Mouse (Mus musculus) urinary bladder, postnatal 36 days (tissue): ENCODE data around the gene Fbxl5.

Experiments used
- DNase-seq, 2 experiments: peaks; one replicate each; pipeline ENCODE4 v3.0.0; 2022; ENCODE audit warnings: low spot score in 2 of 2, mixed read lengths in 1 of 2

Gene Fbxl5

GRCm38 (mm10) chr5:43836590-43836989, 15.2 kb upstream of the Fbxl5 start:
- no peak for DNase-seq

GRCm38 (mm10) chr5:43827366-43827765, 5.9 kb upstream of the Fbxl5 start:
- DNase-seq, result no peak

GRCm38 (mm10) chr5:43826883-43827282, 5.4 kb upstream of the Fbxl5 start:
- DNase-seq, result no peak

GRCm38 (mm10) chr5:43824580-43824979, 3.1 kb upstream of the Fbxl5 start:
- DNase-seq, result no peak

- DNase-seq, result no peak
Measured at GRCm38 (mm10) chr5:43822824-43823223, 1.4 kb upstream of the Fbxl5 start.

- DNase-seq, result no peak
Measured at GRCm38 (mm10) chr5:43822199-43822598, 761 bp upstream of the Fbxl5 start.

- peak in 1 of 2 experiments; percentile 7 for DNase-seq
Measured at GRCm38 (mm10) chr5:43820785-43821184, 653 bp downstream of the Fbxl5 start.

GRCm38 (mm10) chr5:43818695-43819094, 2.7 kb downstream of the Fbxl5 start, which contains the start of gene Bst1:
Gene Bst1 (plus strand): TSS chr5:43818885.
- DNase-seq, result peak in 1 of 2 experiments; percentile 7

GRCm38 (mm10) chr5:43815769-43816168, 5.7 kb downstream of the Fbxl5 start:
- DNase-seq, result no peak

DNA sequence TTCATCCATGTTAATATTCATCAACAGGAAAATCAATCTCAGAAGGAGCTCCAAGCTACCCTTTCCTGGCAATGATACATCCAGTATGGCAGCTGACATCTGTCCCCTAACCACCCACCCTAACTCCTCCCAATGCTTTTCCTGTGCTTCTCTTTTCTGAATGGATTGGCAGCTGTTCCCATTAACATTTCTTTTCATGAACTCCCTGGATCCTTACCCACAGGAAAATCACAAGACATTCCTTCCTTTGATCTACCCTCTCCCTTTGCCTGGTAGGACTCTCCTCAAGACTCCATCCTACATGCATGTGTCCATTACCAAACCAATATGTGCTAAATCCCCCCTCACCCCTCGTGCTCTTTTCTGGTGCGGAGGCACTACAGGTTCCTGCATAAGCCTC, 6.9 kb downstream of the Fbxl5 start:
- no peak for DNase-seq

DNA sequence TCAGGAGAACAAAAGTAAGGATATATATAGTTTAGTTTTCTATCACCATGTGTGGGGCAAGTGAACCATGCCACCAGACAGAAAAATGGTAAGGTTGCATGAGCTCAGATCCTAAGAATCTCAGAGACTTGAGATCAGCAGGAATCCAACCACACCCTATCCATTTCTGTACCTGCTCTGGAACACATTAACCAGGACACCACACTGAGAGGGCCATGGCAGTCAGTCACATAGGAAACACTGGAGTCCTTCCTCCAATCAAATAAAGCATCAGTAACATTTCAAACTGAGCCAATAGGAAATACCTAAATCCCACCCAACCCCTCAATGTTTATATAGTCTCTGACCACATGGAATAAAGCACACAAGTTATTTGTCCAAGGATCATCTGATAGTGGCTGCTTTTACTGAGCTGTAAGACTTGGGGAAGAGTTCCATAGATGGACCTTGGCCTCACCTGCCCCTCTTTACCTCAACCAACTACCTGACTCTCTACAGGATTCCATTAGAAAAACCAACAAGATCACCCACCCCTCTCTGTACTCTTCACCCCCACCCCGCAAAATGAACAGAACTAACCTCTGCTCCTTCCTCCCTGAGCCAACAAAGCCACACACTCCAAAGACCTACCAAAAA, 10.9 kb downstream of the Fbxl5 start:
- DNase-seq, result no peak

- DNase-seq, result peak; percentile 70 to 81
Measured at GRCm38 (mm10) chr5:43807744-43808696, 13.4 kb downstream of the Fbxl5 start.

DNA sequence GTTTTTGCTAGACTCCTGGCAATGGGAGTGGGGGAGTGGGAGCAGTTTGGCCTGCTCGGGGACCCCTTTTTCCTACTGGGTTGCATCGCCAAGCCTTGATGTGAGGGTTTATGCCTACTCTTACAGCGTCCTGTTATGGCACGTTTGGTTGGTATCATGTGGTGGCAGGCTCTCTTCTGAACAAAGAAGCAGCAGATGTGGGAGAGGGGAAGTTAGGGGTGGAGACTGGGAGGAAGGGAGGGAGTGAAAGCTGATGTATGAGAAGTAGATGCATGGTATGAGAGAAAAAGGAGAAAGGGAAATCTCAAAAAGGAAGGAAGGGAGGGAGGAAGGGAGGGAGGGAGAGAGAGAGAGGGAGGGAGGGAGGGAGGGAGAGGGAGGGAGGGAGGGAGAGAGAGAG, 14.5 kb downstream of the Fbxl5 start:
- DNase-seq, result no peak

- no peak for DNase-seq
Measured at GRCm38 (mm10) chr5:43806340-43806739, 15.1 kb downstream of the Fbxl5 start.

DNA sequence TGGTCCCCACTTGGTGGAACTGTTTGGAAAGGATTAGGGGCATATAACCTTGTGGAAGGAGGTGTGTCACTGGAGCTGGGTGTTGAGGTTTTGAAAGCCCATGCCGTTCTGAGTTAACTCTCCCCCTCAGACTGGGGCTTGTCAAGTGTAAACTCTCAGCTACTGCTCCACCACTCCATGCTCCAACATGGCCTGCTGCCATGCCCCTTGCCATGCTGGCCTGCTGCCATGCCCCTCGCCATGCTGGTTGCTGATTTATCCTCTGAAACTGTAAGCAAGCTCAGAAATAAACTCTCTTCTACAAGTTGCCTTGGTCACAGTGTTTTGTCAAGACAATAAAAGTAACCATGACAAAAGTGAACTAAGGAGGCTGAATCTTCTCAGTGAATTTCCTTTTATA, 16.0 kb downstream of the Fbxl5 start:
- DNase-seq, result no peak

DNA sequence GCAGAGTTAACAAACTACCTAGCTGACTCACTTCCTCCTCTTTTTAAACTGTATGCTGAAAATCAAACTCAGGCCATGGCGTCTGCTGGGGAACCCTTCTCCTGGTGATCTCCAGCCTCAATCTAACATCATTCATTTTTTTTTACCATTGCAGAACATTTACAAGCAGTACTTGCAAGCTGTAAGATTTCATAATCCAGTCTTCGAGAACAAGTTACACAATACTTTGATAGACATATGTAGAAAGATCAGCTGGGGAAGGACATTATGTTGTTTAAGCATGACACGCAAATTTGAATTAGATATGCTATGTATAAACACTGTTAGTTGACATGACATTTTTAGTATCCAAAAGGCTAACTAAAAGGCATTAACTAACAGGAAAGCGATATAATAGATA, 19.6 kb downstream of the Fbxl5 start:
- DNase-seq, result no peak

DNA sequence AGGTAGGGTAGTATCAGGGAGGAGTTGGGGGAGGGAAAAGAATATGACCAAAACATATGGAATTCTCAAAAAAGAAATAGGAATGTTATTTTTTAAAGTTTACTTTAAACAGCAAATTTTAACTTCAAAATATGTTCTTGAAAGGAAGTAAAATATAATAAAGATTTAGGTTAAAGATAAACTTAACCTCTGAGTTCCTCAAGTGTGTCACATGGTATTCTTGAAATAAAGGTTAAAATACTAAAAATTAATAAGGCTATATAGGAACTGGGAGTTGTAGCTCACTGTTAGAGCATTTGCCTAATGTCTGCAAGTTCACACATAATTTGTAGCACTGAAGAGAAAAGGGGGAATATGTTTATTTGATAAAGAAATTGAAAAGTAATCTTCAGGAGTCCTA, 20.2 kb downstream of the Fbxl5 start:
- DNase-seq, result no peak

DNA sequence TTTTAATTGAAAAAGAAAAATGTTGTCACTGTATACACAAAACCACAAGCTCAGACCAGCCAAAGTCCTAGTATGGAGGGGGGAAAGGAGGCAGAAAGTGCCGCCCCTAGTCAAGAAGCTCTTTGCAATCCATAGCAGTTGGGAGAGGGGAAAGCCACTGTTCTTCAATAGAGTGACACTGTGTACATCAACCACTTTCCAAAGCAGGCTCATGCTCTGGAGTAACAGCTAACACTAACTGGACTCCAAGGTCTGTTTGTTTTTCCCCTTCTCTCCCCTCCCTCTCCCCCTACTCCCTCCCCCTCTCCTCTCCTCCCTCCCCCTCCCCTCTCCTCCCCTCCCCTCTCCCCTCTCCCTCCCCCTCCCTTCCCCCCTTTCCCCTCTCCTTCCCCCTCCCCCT, 20.7 kb downstream of the Fbxl5 start:
- no peak for DNase-seq

- no peak for DNase-seq
Measured at GRCm38 (mm10) chr5:43799530-43799929, 21.9 kb downstream of the Fbxl5 start.

- no peak for DNase-seq
Measured at GRCm38 (mm10) chr5:43792354-43792753, 29.1 kb downstream of the Fbxl5 start.

GRCm38 (mm10) chr5:43787976-43788752, 33.3 kb downstream of the Fbxl5 start:
- peak in 1 of 2 experiments; percentile 8 for DNase-seq

DNA sequence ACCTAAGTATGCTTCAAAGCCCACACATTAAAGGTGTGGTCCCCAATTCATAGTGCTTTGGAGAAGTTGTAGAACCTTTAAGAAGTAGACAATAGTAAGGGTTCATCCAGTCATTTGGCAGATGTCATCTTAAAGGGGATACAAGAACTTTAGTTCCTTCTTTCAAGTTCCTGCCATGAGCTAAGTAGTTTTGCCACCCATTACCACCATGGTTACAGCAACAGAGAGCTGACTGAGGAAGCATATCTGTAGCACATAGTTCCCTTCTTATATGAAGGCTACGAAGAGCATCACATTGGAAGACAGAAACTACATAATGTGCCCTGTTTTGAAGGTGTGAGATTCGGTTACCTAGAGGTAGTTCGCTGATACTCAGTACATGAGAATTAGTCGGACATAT, 34.8 kb downstream of the Fbxl5 start:
- DNase-seq, result no peak
